Mouse (Mus musculus): Measurements from ENCODE around the gene Gnb1l.

DNA sequence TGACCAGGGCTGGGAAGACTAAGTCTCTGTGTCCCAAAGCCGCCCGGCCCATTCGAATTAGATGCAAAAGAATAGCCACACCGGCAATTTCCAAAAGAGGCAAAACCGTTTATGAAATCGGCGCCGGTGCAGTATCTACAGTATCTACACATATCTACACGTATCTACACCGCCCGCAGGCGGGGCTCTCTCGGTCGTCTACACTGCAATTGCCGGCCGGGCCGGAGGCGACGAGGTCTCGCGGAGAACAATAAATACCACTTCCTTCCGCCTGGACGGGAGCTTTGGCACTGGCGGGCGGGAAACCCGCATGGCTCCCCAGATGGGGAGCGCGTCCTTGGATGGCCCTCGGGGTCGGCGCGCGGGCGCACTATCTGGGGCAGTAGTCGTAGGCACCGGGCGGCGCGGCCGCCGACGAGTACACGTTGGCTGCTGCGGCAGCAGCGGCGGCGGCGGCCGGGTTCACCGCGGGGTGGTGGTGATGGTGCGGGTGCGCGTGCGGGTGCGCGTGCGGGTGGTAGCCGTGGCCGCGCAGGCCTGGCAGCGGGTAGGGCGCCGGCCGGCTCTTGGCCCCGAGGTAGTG lies 83.2 kb downstream of the Gnb1l start:
- no peak for TF ChIP-seq TCF12 (IDR thresholded peaks at IDR 0.05; ENCODE audit: insufficient read depth, poor library complexity, severe bottlenecking)
- TF ChIP-seq MYOD1 (IDR thresholded peaks at IDR 0.05; ENCODE audit: control insufficient read depth in 1 of 3, insufficient read length in 2 of 3, low read depth in 2 of 3) = no peak
- no peak for TF ChIP-seq TCF3 (IDR thresholded peaks at IDR 0.05; ENCODE audit: insufficient read length, low read depth)
- no peak for TF ChIP-seq E2F4 (IDR thresholded peaks at IDR 0.05; ENCODE audit: insufficient read depth)
- no peak for TF ChIP-seq MYOG (IDR thresholded peaks at IDR 0.05; ENCODE audit: control insufficient read depth in 1 of 3, insufficient read depth in 1 of 3, insufficient read length in 2 of 3, low read depth in 2 of 3)
- TF ChIP-seq POLR2A (IDR thresholded peaks at IDR 0.05; ENCODE audit: insufficient read length, low read depth) = no peak
- TF ChIP-seq CEBPB (IDR thresholded peaks at IDR 0.05; ENCODE audit: insufficient read depth, poor library complexity, severe bottlenecking) = no peak
- no peak for TF ChIP-seq MAX (IDR thresholded peaks at IDR 0.05; ENCODE audit: low read depth)
- no peak for TF ChIP-seq SRF (IDR thresholded peaks at IDR 0.05; ENCODE audit: control insufficient read depth, insufficient read length, low read depth)
